ENCODE assay signal across 16 mouse cellular contexts in genomic region chr8:122851692-122852545, GRCm38 (mm10). TPM values are rescaled to one million over a fixed set of nuclear protein-coding genes. Genes with fewer than 3 reads are reported as not detected.
DNase-seq lines count a peak whose midpoint lies in the region; ATAC-seq lines count a peak whose summit lies in the region.
"Had no signal": no experiment of that assay in that cellular context is flagged by ENCODE, and none has a peak within 500 bp of the region (broad histone marks: within the 10 kb centered on the region; RNA-seq: fewer than 3 reads in every experiment).

No protein-coding gene starts in this region.

- 81% methylated on average over 12 of the region's 12 CpGs for WGBS in limb, embryonic 13.5 days

- H3K4me3 ChIP-seq in limb, embryonic 13.5 days: no peak overlapping the region
- H3K4me3 ChIP-seq: embryonic facial prominence, embryonic 15.5 days; hindbrain, embryonic 12.5 days; intestine, embryonic 15.5 days; midbrain, embryonic 12.5 days had no signal

- peak; percentile 30 for DNase-seq in gastrocnemius, postnatal 25 days
- DNase-seq in gastrocnemius, adult 8-10 months (ENCODE audit: low spot score in 2 of 2): no peak
- DNase-seq in adrenal gland, postnatal 14 days: peak; percentile 43
- DNase-seq in cerebellum, adult 8-10 months: peak; percentile 91
- DNase-seq in spleen, postnatal 36 days (ENCODE audit: low spot score in 2 of 2): no peak
- no peak for DNase-seq in natural killer cell, adult 2 months (ENCODE audit: low spot score in 2 of 2)
- DNase-seq: lung, adult 18-20 months; thymus, postnatal 36 days had no signal

- no peaks in the 10 kb centered on the region for H3K36me3 ChIP-seq in limb, embryonic 13.5 days
- H3K36me3 ChIP-seq: embryonic facial prominence, embryonic 15.5 days; hindbrain, embryonic 12.5 days; intestine, embryonic 15.5 days; midbrain, embryonic 12.5 days had no signal

- ATAC-seq in limb, embryonic 13.5 days (ENCODE audit: low FRiP score, low read depth): no peak
- ATAC-seq: intestine, embryonic 15.5 days had no signal

- H3K4me2 ChIP-seq in limb, embryonic 13.5 days (replicated peaks): peak overlapping the region; percentile 38
- H3K4me2 ChIP-seq: embryonic facial prominence, embryonic 15.5 days; hindbrain, embryonic 12.5 days; intestine, embryonic 15.5 days; midbrain, embryonic 12.5 days had no signal

- no peak overlapping the region for H3K9ac ChIP-seq in limb, embryonic 13.5 days
- H3K9ac ChIP-seq: embryonic facial prominence, embryonic 15.5 days; hindbrain, embryonic 12.5 days; intestine, embryonic 15.5 days; midbrain, embryonic 12.5 days had no signal

- 0 out of 2 replicates have a peak, but pooled peaks cover 4% of the 10 kb centered on the region for H3K27me3 ChIP-seq in limb, embryonic 13.5 days
- H3K27me3 ChIP-seq: embryonic facial prominence, embryonic 15.5 days; intestine, embryonic 15.5 days had no signal

- peaks cover 20% of the 10 kb centered on the region for H3K4me1 ChIP-seq in limb, embryonic 13.5 days

- H3K27ac ChIP-seq in limb, embryonic 13.5 days: no peak overlapping the region
- H3K27ac ChIP-seq: hindbrain, embryonic 12.5 days; intestine, embryonic 15.5 days; midbrain, embryonic 12.5 days; stomach, postnatal 0 days had no signal

- no peaks in the 10 kb centered on the region for H3K9me3 ChIP-seq in limb, embryonic 13.5 days
- H3K9me3 ChIP-seq: embryonic facial prominence, embryonic 15.5 days; hindbrain, embryonic 12.5 days; intestine, embryonic 15.5 days; midbrain, embryonic 12.5 days had no signal

RNA-seq across cellular contexts. Expression of gene Cdh15, which starts 4.2 kb away (rescaled TPM):
- 10 to 100 TPM; 16.5 to 17.2 TPM for total RNA-seq in gastrocnemius, postnatal 25 days (2021)
- 10 to 100 TPM; 17.7 to 29.9 (median 21.9) TPM for total RNA-seq in gastrocnemius, adult 8-10 months (2022)
- 0.19 and 0.41 TPM in 2 replicates for total RNA-seq in adrenal gland, postnatal 14 days (2021)
- 27.2 and 28.6 TPM in 2 replicates for polyA plus RNA-seq in limb, embryonic 13.5 days (2015; fragmentation: Nextera tagmentation; extraction: Ambion mirVana)
- polyA plus RNA-seq: gonadal fat pad, adult 2 months; spleen, adult 2 months had no signal

Comparison
In these comparisons a context has a peak if more than half of its experiments do, and no peak if none do; other contexts are left out.
1. DNase-seq: peak in gastrocnemius, postnatal 25 days (single experiment), adrenal gland, postnatal 14 days (single experiment) and cerebellum, adult 8-10 months (single experiment); none in gastrocnemius, adult 8-10 months (0 of 2), spleen, postnatal 36 days (0 of 2) and natural killer cell, adult 2 months (0 of 2).
2. RNA of gene Cdh15, which starts 4.2 kb away (total RNA-seq): 17.7 to 29.9 TPM in gastrocnemius, adult 8-10 months and 16.5 to 17.2 TPM in gastrocnemius, postnatal 25 days; 0.19 to 0.41 TPM in adrenal gland, postnatal 14 days; every median in the first group is over 10 times any median in the second.